Mouse (Mus musculus) gonadal fat pad, adult 2 months (tissue): ENCODE results near the gene Atl2. TPM values are rescaled to one million over a fixed set of nuclear protein-coding genes. Genes with fewer than 3 reads are reported as not detected.
A peak's percentile ranks its signal among the peaks of the same experiment; 100 is the strongest.

ENCODE experiments used
- DNase-seq: peaks from one replicate; pipeline ENCODE4 v3.0.0-alpha.2; 2012; ENCODE audit warnings: low read depth
- polyA plus RNA-seq: library from polyadenylated mRNA; depleted of rRNA; stranded (reverse); fragments of >200 nt; gene quantifications from 2 replicates; pipeline ENCODE4 v1.2.3, GENCODE M21; 2012

The Atl2 gene
- polyA plus RNA-seq, 1 experiment = 17.3 TPM

DNA sequence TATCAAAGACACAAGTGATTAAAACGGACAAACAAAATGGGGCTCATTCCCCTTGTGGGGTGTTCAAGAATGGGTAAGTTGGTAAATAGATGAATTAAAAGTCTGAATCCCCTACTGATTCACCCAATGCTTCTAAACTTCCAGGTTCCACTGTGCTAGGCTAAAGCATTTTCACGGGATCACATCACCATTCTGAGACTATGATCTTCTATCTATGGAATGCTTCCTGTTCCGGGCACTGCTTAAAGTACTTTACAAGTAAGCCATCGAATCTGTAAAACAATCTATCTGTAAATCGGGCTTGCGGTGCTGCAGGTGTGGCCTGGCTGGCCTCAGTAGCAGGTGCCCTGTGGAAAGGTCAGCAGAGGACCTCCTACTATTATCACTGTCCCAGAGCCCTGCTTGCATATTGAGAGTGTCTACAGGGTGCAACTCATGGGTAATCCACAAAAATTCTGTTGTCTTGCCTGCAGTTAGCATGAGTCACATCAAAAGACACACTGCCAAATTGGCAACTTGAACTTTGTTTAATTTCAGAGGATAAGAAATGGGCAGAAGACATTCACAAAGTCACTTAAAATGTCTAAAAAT is 2.3 kb upstream of the Atl2 start:
- DNase-seq = no peak

DNA sequence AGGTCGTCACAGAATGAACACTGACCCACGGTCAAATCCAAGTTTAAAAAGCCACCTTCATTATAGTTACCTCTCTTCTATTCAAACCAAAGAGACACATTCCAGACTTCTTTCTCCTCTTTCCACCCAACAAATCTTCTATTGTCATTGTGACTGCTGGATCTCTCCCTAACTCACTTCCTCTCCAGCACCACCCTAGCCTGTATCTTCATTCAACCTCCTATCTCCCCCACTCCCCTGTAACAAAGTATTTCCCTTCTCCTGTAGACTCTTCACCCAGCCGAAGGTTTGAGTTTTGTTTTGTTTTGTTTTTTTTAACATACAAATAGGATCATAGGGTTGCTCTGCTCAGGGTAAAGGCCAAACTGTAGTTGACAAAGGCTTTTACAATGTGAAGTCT is 1.7 kb upstream of the Atl2 start:
- no peak for DNase-seq

DNA sequence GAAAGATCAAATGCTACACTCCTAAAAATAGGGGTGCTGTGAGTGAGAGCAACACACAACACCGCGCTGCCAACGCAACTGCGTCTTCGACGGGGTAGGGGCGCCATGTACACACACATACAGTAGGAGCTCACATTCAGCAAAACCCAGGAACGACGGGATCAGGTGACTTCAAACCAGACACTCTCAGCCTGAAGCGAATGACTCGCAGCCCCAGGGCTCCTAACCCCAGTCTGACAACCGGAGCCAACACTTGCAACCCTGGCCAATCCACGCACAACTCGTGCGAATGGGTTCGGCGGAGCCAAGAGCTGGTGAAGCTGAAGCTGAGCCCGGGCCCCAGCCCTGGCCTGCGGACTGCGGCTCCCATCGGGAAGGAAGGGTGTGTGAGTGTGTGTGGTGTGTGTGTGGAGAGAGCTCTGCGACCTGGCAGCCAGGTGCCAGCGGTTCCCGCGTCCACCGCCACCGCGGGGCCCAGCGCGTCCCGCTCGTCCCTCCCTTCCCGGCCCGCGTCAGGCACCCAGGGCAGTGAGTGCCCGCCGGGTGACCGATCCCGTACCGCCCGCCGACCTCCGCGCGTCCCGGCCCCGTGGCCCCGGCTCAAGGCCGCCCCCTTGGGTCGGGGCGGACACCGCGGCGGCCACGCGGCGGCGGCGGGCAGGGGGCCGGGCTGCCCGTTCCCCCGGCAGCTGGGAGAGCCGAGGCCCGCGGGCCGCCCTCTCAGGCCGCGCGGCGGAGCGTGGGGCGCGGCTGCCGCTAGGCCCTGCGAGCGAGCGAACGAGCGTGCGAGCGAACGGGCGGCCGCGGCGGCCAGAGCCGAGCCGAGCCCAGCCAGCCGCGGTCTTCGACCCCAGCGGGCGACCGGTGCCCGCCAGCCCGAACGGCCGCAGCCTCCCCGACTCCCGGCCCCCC is 696 bp downstream of the Atl2 start:
- DNase-seq = no peak

DNA sequence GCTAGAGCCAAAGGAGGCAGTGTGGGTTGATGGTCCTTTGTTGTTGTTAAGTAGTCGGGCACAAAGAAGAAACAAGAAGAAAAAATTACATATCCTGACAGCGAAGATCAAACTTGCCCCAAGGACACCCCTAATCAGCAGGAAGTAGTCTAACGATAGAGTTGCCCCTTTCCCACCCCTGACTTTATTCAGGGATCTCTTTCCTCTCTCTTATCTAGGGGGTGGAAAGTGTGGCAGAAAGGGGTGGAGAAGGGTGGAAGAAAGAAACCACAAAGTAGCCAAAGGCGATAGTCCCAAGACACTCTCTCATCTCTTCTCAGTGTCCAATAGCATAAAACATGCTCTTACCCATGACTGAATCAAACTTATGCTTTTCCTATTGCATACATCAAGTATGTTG is 1.9 kb downstream of the Atl2 start:
- no peak for DNase-seq

DNA sequence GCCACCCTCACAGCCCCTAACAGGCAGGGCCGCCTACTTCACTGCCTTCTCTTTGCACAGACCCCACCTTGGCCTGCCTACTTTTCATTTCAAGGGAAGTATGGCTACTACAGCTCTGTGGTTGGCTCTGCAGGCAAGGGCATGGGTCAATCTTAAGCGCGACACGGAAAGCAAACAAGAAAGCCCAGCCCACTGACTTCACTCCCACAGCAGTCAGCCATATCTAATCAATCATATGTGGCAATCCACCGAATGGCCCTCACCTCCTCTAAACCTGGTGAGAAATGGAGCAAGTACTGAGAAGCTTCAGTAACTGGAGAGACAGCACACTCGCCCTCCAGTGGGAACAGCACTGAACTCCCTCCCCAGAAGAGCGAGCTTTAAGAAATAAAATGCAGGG is 4.0 kb downstream of the Atl2 start:
- peak; percentile 51 for DNase-seq

DNA sequence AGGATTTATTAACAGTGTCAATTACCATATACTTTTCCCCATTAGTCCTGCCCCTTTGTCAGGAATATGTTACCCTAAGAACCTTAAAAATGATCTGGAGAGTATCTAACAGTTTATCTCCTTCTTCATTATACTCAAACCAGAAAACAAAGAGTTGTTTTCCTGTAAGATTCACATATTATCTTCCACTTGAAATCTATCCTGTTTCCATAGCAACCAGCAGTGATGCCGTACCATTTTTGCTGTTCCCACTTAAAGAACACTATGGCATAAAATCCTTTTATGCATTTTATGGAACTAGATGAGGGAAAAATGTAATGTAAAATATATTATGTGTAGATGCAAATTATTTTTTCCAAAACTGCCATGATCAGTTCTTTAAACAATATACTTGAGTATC is 8.0 kb downstream of the Atl2 start:
- no peak for DNase-seq

DNA sequence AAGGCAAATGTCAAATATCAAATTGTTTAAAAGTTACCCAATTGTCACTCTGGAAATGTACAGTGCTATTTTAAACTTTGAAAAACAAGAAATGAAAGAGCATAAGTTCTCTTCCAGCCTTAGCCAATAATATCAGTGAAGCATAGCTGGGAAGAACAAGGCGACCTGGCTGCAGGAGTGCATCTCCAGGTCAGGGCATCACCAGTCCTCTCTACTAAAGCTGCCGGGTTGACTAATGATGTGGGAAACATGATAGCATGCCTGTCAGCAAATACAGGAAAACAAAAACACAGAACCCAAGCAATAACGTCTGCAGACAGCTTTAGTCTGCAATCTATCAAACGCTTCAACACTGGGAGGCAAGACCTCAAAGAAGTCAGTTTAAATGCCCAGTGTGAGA is 12.7 kb downstream of the Atl2 start:
- DNase-seq = no peak

DNA sequence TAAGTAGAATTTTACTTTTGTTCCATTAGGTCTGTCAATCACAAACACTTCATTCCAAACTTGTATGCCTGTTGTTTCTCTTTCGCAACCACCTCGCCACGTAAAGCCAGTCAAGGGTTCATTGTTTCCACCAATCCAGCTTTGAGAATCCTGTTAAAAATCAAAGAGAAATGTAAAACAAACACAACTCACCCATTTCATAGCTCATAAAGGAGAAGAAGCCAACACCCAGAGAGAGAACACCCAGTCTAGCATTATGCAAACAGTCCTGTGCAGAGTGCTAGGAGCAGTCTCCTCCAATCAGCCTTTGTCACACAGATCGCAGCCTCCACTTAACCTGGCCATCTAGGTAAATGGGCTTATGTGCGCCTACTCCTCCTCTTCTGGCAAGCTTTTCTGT is 30.9 kb downstream of the Atl2 start:
- no peak for DNase-seq

DNA sequence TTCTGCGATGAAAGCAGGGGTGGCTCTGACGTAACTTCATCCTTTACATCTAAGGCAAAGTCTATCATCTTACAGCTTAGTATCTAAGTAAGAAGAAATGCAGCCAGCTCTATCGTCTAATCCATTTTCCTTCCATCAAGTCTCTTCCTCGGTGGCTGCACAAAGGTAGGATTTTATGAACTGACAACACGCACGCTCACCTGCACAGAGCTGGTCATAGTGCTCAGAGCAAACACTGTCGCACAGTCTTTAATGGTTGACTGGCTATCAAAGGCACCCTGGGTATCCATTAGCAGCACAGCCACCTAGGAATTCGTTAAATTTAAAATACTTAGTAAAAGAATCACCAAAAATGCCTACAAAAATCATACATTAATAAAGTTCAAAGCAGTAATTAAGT is 31.4 kb downstream of the Atl2 start:
- no peak for DNase-seq

DNA sequence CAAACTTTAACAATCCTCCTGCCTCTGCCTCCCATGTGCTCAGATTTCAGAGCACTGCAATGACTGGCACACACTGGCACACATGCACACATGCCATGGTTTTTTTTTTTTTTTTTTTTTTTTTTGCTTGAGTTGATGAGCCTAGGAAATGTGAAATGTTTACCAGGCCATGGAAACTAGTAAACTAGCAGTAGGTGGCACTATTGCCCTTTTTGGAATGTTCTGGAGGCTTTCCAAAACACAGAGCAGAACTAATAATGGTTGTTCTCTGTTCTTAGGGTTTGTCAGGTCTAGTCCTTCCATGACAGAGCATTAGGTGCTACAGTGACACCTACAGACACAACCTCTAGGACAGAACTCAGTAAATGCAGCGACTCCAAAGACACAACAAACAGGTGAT is 33.9 kb downstream of the Atl2 start:
- no peak for DNase-seq

DNA sequence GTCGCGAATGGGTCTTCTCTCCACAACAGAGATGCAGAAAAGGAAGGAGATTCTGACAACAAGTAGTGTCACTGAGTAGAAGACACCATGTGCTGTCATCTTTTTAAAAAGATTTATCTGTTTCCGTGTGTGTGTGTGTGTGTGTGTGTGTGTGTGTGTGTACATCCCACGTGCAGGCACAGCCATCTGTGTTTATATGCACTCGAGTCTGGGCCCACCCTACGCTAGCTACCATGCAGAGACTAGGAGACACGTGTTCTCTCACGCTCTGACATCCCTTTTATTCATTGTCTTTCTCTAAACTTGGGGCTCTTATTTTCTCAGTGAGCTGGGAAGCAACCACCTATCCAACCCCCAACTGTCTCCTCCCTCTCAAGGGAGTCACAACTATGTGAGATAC is 40.4 kb downstream of the Atl2 start:
- no peak for DNase-seq

DNA sequence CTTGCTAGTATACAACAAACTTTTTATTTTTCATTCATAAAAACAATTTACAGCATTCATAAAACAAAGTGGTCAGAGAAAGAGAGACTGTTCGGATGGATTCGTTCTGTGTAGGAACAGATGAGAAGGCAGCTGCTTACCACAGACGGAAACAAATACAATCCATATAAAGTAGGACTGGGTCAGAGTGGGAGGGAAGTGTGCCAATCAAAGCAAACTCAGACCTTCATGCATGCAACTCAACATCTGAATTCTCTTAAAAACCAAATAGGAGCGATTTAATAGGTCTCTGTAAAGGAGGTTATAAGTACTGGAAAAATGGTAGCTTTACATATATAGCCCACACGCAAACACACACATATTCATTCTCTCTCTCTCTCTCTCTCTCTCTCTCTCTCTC is 47.5 kb downstream of the Atl2 start:
- DNase-seq = no peak

DNA sequence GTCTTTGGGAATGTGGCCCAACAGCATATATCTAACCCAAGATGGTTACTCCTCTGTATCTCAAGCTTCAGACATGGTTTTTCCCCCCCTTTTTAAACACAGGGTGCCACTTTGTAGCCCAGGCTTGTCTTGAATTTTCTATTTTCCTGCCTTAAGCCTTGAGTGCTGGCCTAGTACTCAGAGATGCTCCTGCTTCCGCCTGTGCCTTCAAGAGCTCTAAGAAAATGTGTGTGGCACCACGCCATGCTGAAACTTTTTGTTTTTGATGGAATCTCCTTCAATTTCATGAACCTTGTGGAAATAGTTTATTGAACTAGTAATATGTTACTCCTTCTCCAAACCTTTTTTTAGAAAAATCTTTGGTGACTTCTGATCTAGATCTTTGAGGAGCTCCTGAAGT is 49.7 kb downstream of the Atl2 start:
- no peak for DNase-seq

DNA sequence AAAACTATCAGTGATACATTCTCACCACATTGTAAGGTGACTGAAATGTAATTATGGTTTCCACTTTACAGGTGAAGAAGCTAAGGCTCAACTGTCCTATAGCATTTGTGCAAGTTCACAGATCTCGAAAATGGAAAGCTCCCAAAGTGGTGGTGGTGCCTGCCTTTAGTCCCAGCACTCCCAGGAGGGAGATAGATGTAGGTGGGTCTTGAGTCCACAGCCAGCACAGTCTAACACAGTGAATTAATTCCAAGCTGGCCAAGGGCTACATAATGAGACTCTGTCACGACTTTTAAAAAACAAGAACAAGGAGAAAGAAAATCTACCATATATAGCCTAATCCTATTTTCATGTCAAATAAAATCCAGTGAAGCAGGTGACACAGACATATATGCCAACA is 50.2 kb downstream of the Atl2 start:
- no peak for DNase-seq

DNA sequence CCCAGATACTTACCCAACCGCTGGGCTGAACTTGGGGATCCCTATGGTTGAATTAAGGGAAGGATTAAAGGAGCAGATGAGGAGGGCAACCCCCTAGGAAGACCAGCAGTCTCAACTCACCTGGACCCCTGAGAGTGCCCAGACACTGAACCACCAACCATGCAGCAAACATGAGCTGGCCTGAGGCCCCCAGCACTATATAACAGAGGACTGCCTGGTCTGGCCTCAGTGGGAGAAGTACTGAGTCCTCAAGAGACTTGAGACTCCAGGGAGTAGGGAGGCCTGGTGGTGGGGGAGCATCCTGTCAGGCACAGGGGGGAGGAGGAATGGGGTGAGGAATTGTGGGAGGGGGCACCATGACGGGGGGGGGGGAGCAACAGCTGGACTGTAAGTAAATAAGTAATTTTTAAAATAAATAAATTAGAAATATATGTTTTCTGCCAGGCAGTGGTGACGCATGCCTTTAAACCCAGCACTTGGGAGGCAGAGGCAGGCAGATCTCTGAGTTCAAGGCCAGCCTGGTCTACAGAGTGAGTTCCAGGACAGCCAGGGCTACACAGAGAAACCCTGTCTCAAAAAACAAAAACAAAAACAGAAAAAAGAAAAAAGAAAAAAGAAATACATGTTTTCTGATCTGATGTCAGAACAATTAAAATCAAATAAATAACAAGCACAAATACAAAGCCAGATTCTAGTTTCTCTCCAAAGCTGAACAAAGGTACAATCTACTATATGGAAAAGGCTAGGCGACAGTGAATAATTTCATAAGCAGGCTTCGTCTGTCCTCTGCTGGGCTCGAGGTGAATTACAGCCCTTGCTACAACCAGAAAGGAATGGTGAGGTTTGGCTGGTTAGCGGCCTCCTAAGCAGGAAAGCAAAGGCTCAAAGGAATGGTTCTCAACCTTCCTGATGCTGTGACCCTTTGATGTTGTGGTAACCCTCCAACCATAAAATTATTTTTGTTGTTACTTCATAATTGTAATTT is 55.4 kb downstream of the Atl2 start:
- DNase-seq = no peak

DNA sequence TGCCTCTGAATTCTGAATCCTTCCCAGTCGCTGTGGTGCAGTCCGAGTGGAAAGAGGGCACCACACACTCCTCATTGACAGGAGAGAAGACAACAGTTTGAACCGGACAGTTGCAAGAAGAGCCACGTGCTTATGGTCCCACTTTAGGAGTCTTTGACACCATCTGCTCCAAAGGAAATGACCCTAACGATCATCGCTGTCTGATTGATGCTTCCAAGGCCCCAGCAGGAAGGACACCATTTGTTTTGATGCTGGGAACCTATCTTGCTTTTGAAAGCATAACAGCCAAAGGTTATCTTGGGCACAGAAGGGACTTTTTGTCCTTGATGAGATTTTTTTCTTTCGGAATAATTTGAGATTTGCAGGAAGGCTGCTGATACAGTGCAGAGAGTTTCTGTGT is 58.9 kb downstream of the Atl2 start:
- no peak for DNase-seq

DNA sequence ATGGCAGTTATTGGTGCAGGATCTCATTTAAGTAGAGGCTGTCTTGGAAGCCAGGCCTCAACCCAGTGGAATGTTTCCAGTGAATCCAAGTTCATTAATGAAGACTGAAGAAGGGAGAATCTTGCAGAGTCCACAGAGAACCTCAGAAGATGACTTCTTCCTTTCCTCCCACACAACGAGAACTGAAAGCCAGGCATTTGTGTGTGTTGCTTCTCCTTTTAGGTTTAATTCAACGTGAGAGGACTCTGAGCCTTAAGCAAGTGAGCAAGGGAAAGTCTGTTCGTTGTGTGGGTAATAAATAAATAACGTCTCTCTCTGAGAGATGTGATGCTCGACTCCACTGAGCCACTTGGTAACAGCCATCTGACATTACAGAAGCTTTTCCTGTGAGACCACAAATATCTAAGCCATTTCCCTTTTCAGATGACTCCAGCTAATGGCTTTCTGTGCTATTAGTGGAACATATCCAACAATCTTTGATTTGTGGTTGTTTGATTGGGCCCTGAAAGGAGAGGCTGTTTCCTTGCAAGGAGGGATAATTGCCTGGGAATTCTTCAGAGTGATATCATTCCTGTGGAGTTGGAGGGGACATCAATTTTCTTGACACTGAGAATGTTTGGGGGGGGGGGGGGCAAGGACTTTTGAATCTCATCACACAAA is 60.1 kb downstream of the Atl2 start:
- no peak for DNase-seq

DNA sequence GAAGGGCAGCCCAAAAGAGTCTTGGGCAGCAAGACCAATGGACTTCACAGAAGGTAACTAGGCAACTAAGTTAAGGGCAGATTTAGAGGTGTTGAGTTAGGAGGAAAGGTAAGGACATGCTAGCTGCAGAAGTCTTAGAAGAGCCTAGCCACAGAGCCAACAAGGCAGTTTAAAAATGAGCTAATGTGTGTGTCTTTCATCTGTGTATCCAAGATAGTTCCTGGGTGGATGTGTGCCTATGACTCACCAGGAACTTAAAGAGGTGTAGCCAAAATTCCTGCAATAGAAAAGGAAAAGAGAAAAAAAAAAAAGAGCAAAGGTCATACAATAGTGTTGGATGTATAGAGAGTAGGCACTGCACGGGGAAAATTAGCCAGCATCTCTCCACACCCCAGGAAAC is 63.6 kb downstream of the Atl2 start:
- DNase-seq = no peak

DNA sequence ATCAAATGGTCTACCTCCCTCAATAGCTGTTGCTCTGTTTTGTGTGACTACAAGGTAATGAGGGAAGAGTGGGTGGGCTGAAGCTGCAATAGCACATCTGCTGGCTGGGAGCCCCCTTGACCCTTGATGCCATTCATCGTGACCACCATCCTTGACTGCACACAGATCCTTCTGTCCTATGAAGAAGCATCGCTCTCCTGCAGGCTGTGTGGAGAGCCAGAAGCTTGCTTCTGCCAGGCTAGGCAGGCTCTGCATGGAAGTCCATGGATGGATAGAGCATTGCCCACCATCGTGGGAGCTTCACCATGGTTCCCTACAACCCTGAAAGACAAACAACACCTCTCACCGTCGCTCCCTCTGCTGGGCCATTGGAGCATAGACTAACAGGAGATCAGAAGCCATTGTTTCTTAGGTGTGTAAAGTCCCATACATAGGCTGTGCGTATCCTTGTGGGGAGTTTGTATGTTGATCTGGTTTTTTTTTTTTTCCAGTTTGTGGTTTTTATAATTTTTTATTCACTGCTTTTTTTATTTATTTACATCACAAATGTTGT is 69.4 kb downstream of the Atl2 start:
- no peak for DNase-seq

DNA sequence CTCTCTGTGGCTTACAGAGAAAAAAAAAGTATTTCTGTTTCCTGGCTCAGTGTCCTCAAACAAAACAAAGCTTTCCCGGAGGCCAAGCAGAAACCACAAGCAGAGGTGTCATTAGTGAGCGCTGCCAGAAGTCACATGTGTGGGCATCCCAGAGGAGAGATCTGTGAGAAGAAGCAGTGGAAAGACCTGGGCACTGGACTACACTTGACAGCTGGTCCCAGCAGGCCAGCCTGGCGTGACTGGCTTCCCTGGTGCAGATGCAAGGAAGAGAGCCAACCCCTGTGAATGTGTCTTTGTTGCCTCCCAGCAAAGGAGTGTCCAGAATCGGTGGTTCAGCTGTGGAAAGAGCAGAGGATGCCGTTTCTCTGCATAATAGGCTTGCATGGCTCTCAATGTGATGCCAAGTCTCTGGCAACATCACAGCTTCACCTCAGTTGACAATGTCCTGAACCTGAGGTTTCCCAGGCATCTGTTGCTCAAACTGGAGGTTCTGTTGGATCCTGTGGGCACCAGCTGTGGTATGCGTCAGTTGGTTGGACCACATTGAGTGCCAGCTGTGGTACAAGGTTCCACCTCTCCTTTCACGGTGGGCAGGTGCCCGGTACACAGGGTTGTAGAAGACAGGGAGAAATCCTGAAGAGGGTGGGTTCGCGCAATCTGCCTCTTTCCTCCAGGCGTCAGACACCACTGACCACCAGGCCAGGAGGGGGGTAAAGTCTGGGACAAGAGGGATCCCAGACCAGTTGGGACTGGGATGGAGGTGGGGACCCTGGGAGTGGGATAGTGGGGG is 70.5 kb downstream of the Atl2 start:
- DNase-seq = peak; percentile 73

DNA sequence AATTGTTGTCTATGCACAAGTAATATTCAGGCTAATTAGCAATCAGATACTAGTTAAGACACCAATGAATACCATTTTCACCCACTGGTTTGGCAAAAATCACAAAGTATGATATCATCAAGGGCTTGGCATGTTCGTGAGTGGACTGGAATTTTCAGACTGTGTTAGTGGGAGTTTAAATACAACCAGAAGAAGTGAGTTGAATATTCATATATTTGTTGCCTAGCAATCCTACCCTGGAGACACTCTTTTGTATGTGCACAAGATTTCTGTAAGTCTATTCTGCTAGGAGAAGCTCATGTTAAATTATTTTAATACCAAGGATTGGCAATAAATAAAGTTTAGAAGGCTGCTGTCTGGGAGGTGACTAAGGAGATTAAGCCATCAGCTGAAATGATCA is 71.5 kb downstream of the Atl2 start:
- DNase-seq = no peak
